ENCODE assay signal across 18 mouse cellular contexts in the genomic region with DNA sequence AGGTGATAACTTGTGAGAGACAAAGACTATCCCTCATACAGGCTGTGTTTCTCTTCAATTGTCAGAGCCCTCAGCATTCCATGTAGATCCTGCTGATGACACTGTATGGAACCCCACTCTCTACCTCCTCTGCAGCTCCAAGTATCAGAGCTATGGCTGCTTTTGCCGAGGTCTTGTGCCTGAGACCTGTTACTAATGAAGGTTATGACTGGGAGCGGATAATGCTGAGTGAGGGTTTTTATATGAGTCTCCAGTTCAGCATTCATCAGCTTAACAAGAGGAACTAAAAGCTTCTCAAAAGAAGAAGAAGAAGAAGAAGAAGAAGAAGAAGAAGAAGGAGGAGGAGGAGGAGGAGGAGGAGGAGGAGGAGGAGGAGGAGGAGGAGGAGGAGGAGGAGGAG.
A peak's percentile ranks its signal among the peaks of the same experiment; 100 is the strongest.
DNase-seq lines count a peak whose midpoint lies in the region; ATAC-seq and TF ChIP-seq lines count a peak whose summit lies in the region.
"Had no signal": no experiment of that assay in that cellular context is flagged by ENCODE, and none has a peak within 500 bp of the region (broad histone marks: within the 10 kb centered on the region; RNA-seq: fewer than 3 reads in every experiment).

No protein-coding gene starts in this region.

- no peak for TF ChIP-seq POLR2A in spleen, adult 2 months (IDR thresholded peaks at IDR 0.05; ENCODE audit: low read depth, low read length)

- in situ Hi-C loops in ES-E14 (cut with MboI; ENCODE audit: low sequenced_read_pairs in 2 of 2, unreplicated experiment in 2 of 2): no loop called here

- DNase-seq in intestine, embryonic 14.5 days (ENCODE audit: low spot score): peak; percentile 50
- DNase-seq in spleen, adult 2 months (ENCODE audit: low read depth in 1 of 2, low spot score in 2 of 2): no peak
- no peak for DNase-seq in spleen, postnatal 4 days (ENCODE audit: low spot score in 2 of 2)
- DNase-seq in ES-E14 (ENCODE audit: low read depth, low spot score): no peak
- no peak for DNase-seq in right cerebral cortex, postnatal 25 days
- DNase-seq: adrenal gland, postnatal 10 days; cerebellum, adult 11-12 months; cerebellum, adult 9-10 months; cerebellum, postnatal 25 days; gastrocnemius, postnatal 10 days; heart, postnatal 10 days had no signal

- no peak overlapping the region for H3K4me2 ChIP-seq in intestine, embryonic 14.5 days (ENCODE audit: low read length)
- H3K4me2 ChIP-seq in intestine, embryonic 15.5 days (replicated peaks): no peak overlapping the region
- H3K4me2 ChIP-seq: embryonic facial prominence, embryonic 12.5 days; forebrain, embryonic 12.5 days; heart, embryonic 13.5 days; hindbrain, embryonic 14.5 days had no signal

- H3K9ac ChIP-seq in intestine, embryonic 14.5 days (ENCODE audit: low read length): no peak overlapping the region
- no peak overlapping the region for H3K9ac ChIP-seq in intestine, embryonic 15.5 days
- no peak overlapping the region for H3K9ac ChIP-seq in ES-E14 (ENCODE audit: insufficient read depth, low read depth, low read length, poor library complexity, severe bottlenecking)
- H3K9ac ChIP-seq: embryonic facial prominence, embryonic 12.5 days; forebrain, embryonic 12.5 days; heart, embryonic 13.5 days; hindbrain, embryonic 14.5 days had no signal

- no peaks in the 10 kb centered on the region for H3K9me3 ChIP-seq in intestine, embryonic 14.5 days (ENCODE audit: control insufficient read depth, low read length)
- no peaks in the 10 kb centered on the region for H3K9me3 ChIP-seq in intestine, embryonic 15.5 days
- no peaks in the 10 kb centered on the region for H3K9me3 ChIP-seq in ES-E14 (ENCODE audit: control insufficient read depth, insufficient read depth, low read depth, low read length)
- H3K9me3 ChIP-seq: embryonic facial prominence, embryonic 12.5 days; forebrain, embryonic 12.5 days; G1E; heart, embryonic 13.5 days had no signal

- no peak for TF ChIP-seq CTCF in spleen, adult 2 months (IDR thresholded peaks at IDR 0.05; ENCODE audit: extremely low read depth, insufficient read depth, insufficient read length, insufficient replicate concordance)

- no peaks in the 10 kb centered on the region for H3K36me3 ChIP-seq in intestine, embryonic 14.5 days (ENCODE audit: control insufficient read depth, insufficient read depth, low read length)
- no peaks in the 10 kb centered on the region for H3K36me3 ChIP-seq in intestine, embryonic 15.5 days
- no peaks in the 10 kb centered on the region for H3K36me3 ChIP-seq in spleen, adult 2 months (ENCODE audit: control insufficient read depth, insufficient read depth, low read length)
- no peaks in the 10 kb centered on the region for H3K36me3 ChIP-seq in ES-E14 (ENCODE audit: control insufficient read depth, insufficient read depth, low read length, poor library complexity, severe bottlenecking)
- H3K36me3 ChIP-seq: embryonic facial prominence, embryonic 12.5 days; forebrain, embryonic 12.5 days; G1E had no signal

- no peak for ATAC-seq in intestine, embryonic 14.5 days (replicated peaks; ENCODE audit: low FRiP score, low TSS enrichment, low read depth)
- ATAC-seq in intestine, embryonic 15.5 days: no peak
- ATAC-seq in granulocyte monocyte progenitor cell, adult 5-6 weeks (replicated peaks; ENCODE audit: poor library complexity, severe bottlenecking): 0 out of 2 replicates have a peak, but pooled peaks have one; percentile 12

- no peak overlapping the region for H3K4me3 ChIP-seq in intestine, embryonic 14.5 days (ENCODE audit: low read depth, low read length)
- H3K4me3 ChIP-seq in intestine, embryonic 15.5 days (replicated peaks): no peak overlapping the region
- no peak overlapping the region for H3K4me3 ChIP-seq in spleen, adult 2 months (ENCODE audit: extremely low read depth, insufficient read depth, insufficient read length)
- no peak overlapping the region for H3K4me3 ChIP-seq in ES-E14 (ENCODE audit: insufficient read depth in 1 of 2, low read depth in 1 of 2, low read length in 2 of 2, poor library complexity in 1 of 2, severe bottlenecking in 1 of 2)
- H3K4me3 ChIP-seq: embryonic facial prominence, embryonic 12.5 days; forebrain, embryonic 12.5 days; heart, embryonic 13.5 days had no signal

- no peaks in the 10 kb centered on the region for H3K27me3 ChIP-seq in intestine, embryonic 14.5 days (replicated peaks; ENCODE audit: control insufficient read depth, insufficient read depth, low read length)
- no peaks in the 10 kb centered on the region for H3K27me3 ChIP-seq in intestine, embryonic 15.5 days (replicated peaks)
- H3K27me3 ChIP-seq in spleen, adult 2 months (ENCODE audit: control insufficient read depth, insufficient read depth, low read length): no peaks in the 10 kb centered on the region
- H3K27me3 ChIP-seq: embryonic facial prominence, embryonic 12.5 days; forebrain, embryonic 12.5 days; heart, embryonic 13.5 days had no signal

- H3K4me1 ChIP-seq in intestine, embryonic 14.5 days (replicated peaks; ENCODE audit: control insufficient read depth, insufficient read depth, low read length): no peaks in the 10 kb centered on the region; the same call in 1 of the 2 replicates
- H3K4me1 ChIP-seq in intestine, embryonic 15.5 days (replicated peaks): no peaks in the 10 kb centered on the region
- H3K4me1 ChIP-seq in spleen, adult 2 months (ENCODE audit: control insufficient read depth, insufficient read depth, insufficient read length): peaks cover 3% of the 10 kb centered on the region; the same call in 1 of the 2 replicates
- H3K4me1 ChIP-seq in ES-E14 (ENCODE audit: control insufficient read depth in 2 of 2, insufficient read depth in 2 of 2, low read length in 2 of 2, poor library complexity in 1 of 2): peaks cover 1 to 2% of the 10 kb centered on the region in 2 experiments; a peak in 1 of 4 replicates
- H3K4me1 ChIP-seq: embryonic facial prominence, embryonic 12.5 days; forebrain, embryonic 12.5 days had no signal

- H3K27ac ChIP-seq in intestine, embryonic 14.5 days (ENCODE audit: low read depth): no peak overlapping the region
- H3K27ac ChIP-seq in intestine, embryonic 15.5 days: no peak overlapping the region
- H3K27ac ChIP-seq in spleen, adult 2 months (ENCODE audit: insufficient read depth, low read length): peak overlapping the region; percentile 45; the same call in 1 of the 2 replicates
- no peak overlapping the region for H3K27ac ChIP-seq in ES-E14 (ENCODE audit: insufficient read depth, low read depth, low read length, poor library complexity, severe bottlenecking)
- H3K27ac ChIP-seq: embryonic facial prominence, embryonic 12.5 days; forebrain, embryonic 12.5 days; heart, embryonic 13.5 days; hindbrain, embryonic 14.5 days had no signal

- WGBS in intestine, embryonic 14.5 days: 60% methylated on average over 2 of the region's 2 CpGs
- WGBS in intestine, embryonic 15.5 days: 58% methylated on average over 2 of the region's 2 CpGs
- 59% methylated on average over 2 of the region's 2 CpGs for WGBS in spleen, adult 2 months

TF ChIP-seq in ES-E14, 5 proteins besides CTCF, POLR2A, EP300 and RAD21:
- no peak for TF ChIP-seq HCFC1 (IDR thresholded peaks at IDR 0.05; ENCODE audit: borderline replicate concordance, insufficient read depth, low read length)
- no peak for TF ChIP-seq ZC3H11A (IDR thresholded peaks at IDR 0.05; ENCODE audit: borderline replicate concordance, low read depth, low read length)
- no peak for TF ChIP-seq ZNF384 (IDR thresholded peaks at IDR 0.05; ENCODE audit: low read depth, low read length)
- 0 out of 2 replicates have a peak, but pooled peaks have one; percentile 11 for TF ChIP-seq MAFK (IDR thresholded peaks at IDR 0.05; ENCODE audit: insufficient read depth, low read depth, low read length)
- TF ChIP-seq CHD2 (IDR thresholded peaks at IDR 0.05; ENCODE audit: low read depth, low read length): no peak
